Mouse (Mus musculus): ENCODE data around the gene Psenen. TPM values are rescaled to one million over a fixed set of nuclear protein-coding genes. Genes with fewer than 3 reads are reported as not detected.

Gene Psenen
- polyA plus RNA-seq, 1 experiment from 2014 or later: 113 TPM

- peaks cover 7% of the 10 kb centered on the region; the same call in 1 of the 2 replicates for H3K4me1 ChIP-seq (ENCODE audit: control insufficient read depth, insufficient read depth, low read length)
- DNase-seq (ENCODE audit: low spot score) (no peak), ATAC-seq (ENCODE audit: low read depth) (no peak)
- 56% methylated on average over 4 of the region's 4 CpGs for WGBS
- no peak overlapping the region for H3K27ac ChIP-seq (replicated peaks; ENCODE audit: low read depth, low read length)
- H3K9ac ChIP-seq (ENCODE audit: low read depth, low read length): no peak overlapping the region
- H3K4me3 ChIP-seq (ENCODE audit: low read depth, low read length): no peak overlapping the region
- no peaks in the 10 kb centered on the region for H3K9me3 ChIP-seq (ENCODE audit: control insufficient read depth, low read length)
- no peaks in the 10 kb centered on the region for H3K27me3 ChIP-seq (replicated peaks; ENCODE audit: control insufficient read depth, insufficient read depth, low read length)
- H3K36me3 ChIP-seq (ENCODE audit: control insufficient read depth, insufficient read depth, low read length): peaks cover 2% of the 10 kb centered on the region; the same call in 1 of the 2 replicates
- H3K4me2 ChIP-seq (ENCODE audit: low read depth, low read length): no peak overlapping the region
Observed at GRCm38 (mm10) chr7:30591605-30591951, 28.2 kb upstream of the Psenen start.

GRCm38 (mm10) chr7:30590927-30591604, 27.6 kb upstream of the Psenen start:
- no peaks in the 10 kb centered on the region for H3K27me3 ChIP-seq (replicated peaks; ENCODE audit: control insufficient read depth, insufficient read depth, low read length)
- ATAC-seq (ENCODE audit: low read depth) (no peak), DNase-seq (ENCODE audit: low spot score) (no peak)
- H3K4me2 ChIP-seq (ENCODE audit: low read depth, low read length): no peak overlapping the region
- no peak overlapping the region for H3K4me3 ChIP-seq (ENCODE audit: low read depth, low read length)
- 86% methylated on average over 9 of the region's 9 CpGs for WGBS
- no peak overlapping the region for H3K9ac ChIP-seq (ENCODE audit: low read depth, low read length)
- peaks cover 7% of the 10 kb centered on the region; the same call in 1 of the 2 replicates for H3K36me3 ChIP-seq (ENCODE audit: control insufficient read depth, insufficient read depth, low read length)
- no peaks in the 10 kb centered on the region for H3K9me3 ChIP-seq (ENCODE audit: control insufficient read depth, low read length)
- H3K4me1 ChIP-seq (ENCODE audit: control insufficient read depth, insufficient read depth, low read length): peaks cover 7% of the 10 kb centered on the region; the same call in 1 of the 2 replicates
- no peak overlapping the region for H3K27ac ChIP-seq (replicated peaks; ENCODE audit: low read depth, low read length)

GRCm38 (mm10) chr7:30589435-30590301, 26.2 kb upstream of the Psenen start:
- Histone ChIP-seq H3K36me3 (ENCODE audit: control insufficient read depth, insufficient read depth, low read length) (peaks cover 21% of the 10 kb centered on the region), H3K4me1 (ENCODE audit: control insufficient read depth, insufficient read depth, low read length) (peaks cover 7% of the 10 kb centered on the region; the same call in 1 of the 2 replicates), H3K9ac (ENCODE audit: low read depth, low read length) (peak overlapping the region; percentile 96), H3K27ac (replicated peaks; ENCODE audit: low read depth, low read length) (peak overlapping the region; percentile 89), H3K9me3 (ENCODE audit: control insufficient read depth, low read length) (no peaks in the 10 kb centered on the region), H3K4me2 (ENCODE audit: low read depth, low read length) (peak overlapping the region; percentile 96), H3K4me3 (ENCODE audit: low read depth, low read length) (peak overlapping the region; percentile 94), H3K27me3 (replicated peaks; ENCODE audit: control insufficient read depth, insufficient read depth, low read length) (no peaks in the 10 kb centered on the region)
- 29% methylated on average over 40 of the region's 40 CpGs for WGBS
- ATAC-seq (ENCODE audit: low read depth) (peak; percentile 70), DNase-seq (ENCODE audit: low spot score) (peak; percentile 89)

- Histone ChIP-seq H3K4me1 (ENCODE audit: control insufficient read depth, insufficient read depth, low read length) (peaks cover 7% of the 10 kb centered on the region; the same call in 1 of the 2 replicates), H3K27ac (replicated peaks; ENCODE audit: low read depth, low read length) (peak within 1 kb of the TSS; percentile 89), H3K9me3 (ENCODE audit: control insufficient read depth, low read length) (no peaks in the 10 kb centered on the region), H3K27me3 (replicated peaks; ENCODE audit: control insufficient read depth, insufficient read depth, low read length) (no peaks in the 10 kb centered on the region), H3K4me2 (ENCODE audit: low read depth, low read length) (peak within 1 kb of the TSS; percentile 96), H3K9ac (ENCODE audit: low read depth, low read length) (peak within 1 kb of the TSS; percentile 96), H3K36me3 (ENCODE audit: control insufficient read depth, insufficient read depth, low read length) (peaks cover 29% of the 10 kb centered on the region), H3K4me3 (ENCODE audit: low read depth, low read length) (peak within 1 kb of the TSS; percentile 94)
- under 1% methylated on average over 34 of the region's 68 CpGs for WGBS
- peak; percentile 96 for ATAC-seq (ENCODE audit: low read depth)
- DNase-seq (ENCODE audit: low spot score): peak; percentile 99
Observed at GRCm38 (mm10) chr7:30588676-30589434, 25.4 kb upstream of the Psenen start, which contains the start of gene Kmt2b. Gene Kmt2b (minus strand): TSS chr7:30588726.

- H3K9me3 ChIP-seq (ENCODE audit: control insufficient read depth, low read length): no peaks in the 10 kb centered on the region
- ATAC-seq (ENCODE audit: low read depth) (peak; percentile 13), DNase-seq (ENCODE audit: low spot score) (peak; percentile 14)
- H3K27me3 ChIP-seq (replicated peaks; ENCODE audit: control insufficient read depth, insufficient read depth, low read length): no peaks in the 10 kb centered on the region
- peak overlapping the region; percentile 89 for H3K27ac ChIP-seq (replicated peaks; ENCODE audit: low read depth, low read length)
- peak overlapping the region; percentile 94 for H3K4me3 ChIP-seq (ENCODE audit: low read depth, low read length)
- H3K9ac ChIP-seq (ENCODE audit: low read depth, low read length): peak overlapping the region; percentile 96
- H3K4me2 ChIP-seq (ENCODE audit: low read depth, low read length): peak overlapping the region; percentile 96
- H3K36me3 ChIP-seq (ENCODE audit: control insufficient read depth, insufficient read depth, low read length): peaks cover 37% of the 10 kb centered on the region
- 0% methylated on average over 30 of the region's 67 CpGs for WGBS
- H3K4me1 ChIP-seq (ENCODE audit: control insufficient read depth, insufficient read depth, low read length): peaks cover 7% of the 10 kb centered on the region; the same call in 1 of the 2 replicates
Observed at GRCm38 (mm10) chr7:30587842-30588667, 24.6 kb upstream of the Psenen start.

GRCm38 (mm10) chr7:30586455-30587020, 23.1 kb upstream of the Psenen start:
- Histone ChIP-seq H3K36me3 (ENCODE audit: control insufficient read depth, insufficient read depth, low read length) (peaks cover 52% of the 10 kb centered on the region), H3K4me2 (ENCODE audit: low read depth, low read length) (no peak overlapping the region), H3K9ac (ENCODE audit: low read depth, low read length) (peak overlapping the region; percentile 96; the same call in 1 of the 2 replicates)

GRCm38 (mm10) chr7:30585170-30585569, 21.7 kb upstream of the Psenen start:
- H3K4me1 ChIP-seq (ENCODE audit: control insufficient read depth, insufficient read depth, low read length): peaks cover 7% of the 10 kb centered on the region; the same call in 1 of the 2 replicates
- no peak for DNase-seq (ENCODE audit: low spot score)
- H3K9me3 ChIP-seq (ENCODE audit: control insufficient read depth, low read length): no peaks in the 10 kb centered on the region
- H3K27me3 ChIP-seq (replicated peaks; ENCODE audit: control insufficient read depth, insufficient read depth, low read length): no peaks in the 10 kb centered on the region
- H3K36me3 ChIP-seq (ENCODE audit: control insufficient read depth, insufficient read depth, low read length): peaks cover 66% of the 10 kb centered on the region
- no peak overlapping the region for H3K27ac ChIP-seq (replicated peaks; ENCODE audit: low read depth, low read length)
- H3K9ac ChIP-seq (ENCODE audit: low read depth, low read length): no peak overlapping the region
- H3K4me2 ChIP-seq (ENCODE audit: low read depth, low read length): no peak overlapping the region
- H3K4me3 ChIP-seq (ENCODE audit: low read depth, low read length): no peak overlapping the region
- ATAC-seq (ENCODE audit: low read depth): no peak
- 96% methylated on average over 7 of the region's 7 CpGs for WGBS

More at GRCm38 (mm10) chr7:30586455-30587020, 23.1 kb upstream of the Psenen start:
- no peak for DNase-seq (ENCODE audit: low spot score)
- H3K4me3 ChIP-seq (ENCODE audit: low read depth, low read length): peak overlapping the region; percentile 94
- no peaks in the 10 kb centered on the region for H3K27me3 ChIP-seq (replicated peaks; ENCODE audit: control insufficient read depth, insufficient read depth, low read length)
- WGBS: 91% methylated on average over 28 of the region's 28 CpGs
- no peak for ATAC-seq (ENCODE audit: low read depth)
- H3K9me3 ChIP-seq (ENCODE audit: control insufficient read depth, low read length): no peaks in the 10 kb centered on the region
- H3K4me1 ChIP-seq (ENCODE audit: control insufficient read depth, insufficient read depth, low read length): peaks cover 7% of the 10 kb centered on the region; the same call in 1 of the 2 replicates
- no peak overlapping the region for H3K27ac ChIP-seq (replicated peaks; ENCODE audit: low read depth, low read length)

Data from embryonic facial prominence, embryonic 14.5 days (tissue).